Mouse (Mus musculus): ENCODE data around the gene Emp1. TPM values are rescaled to one million over a fixed set of nuclear protein-coding genes. Genes with fewer than 3 reads are reported as not detected.

Gene Emp1
- polyA plus RNA-seq (2012; rRNA removed), result 73.0 and 116 TPM in 2 replicates

DNA sequence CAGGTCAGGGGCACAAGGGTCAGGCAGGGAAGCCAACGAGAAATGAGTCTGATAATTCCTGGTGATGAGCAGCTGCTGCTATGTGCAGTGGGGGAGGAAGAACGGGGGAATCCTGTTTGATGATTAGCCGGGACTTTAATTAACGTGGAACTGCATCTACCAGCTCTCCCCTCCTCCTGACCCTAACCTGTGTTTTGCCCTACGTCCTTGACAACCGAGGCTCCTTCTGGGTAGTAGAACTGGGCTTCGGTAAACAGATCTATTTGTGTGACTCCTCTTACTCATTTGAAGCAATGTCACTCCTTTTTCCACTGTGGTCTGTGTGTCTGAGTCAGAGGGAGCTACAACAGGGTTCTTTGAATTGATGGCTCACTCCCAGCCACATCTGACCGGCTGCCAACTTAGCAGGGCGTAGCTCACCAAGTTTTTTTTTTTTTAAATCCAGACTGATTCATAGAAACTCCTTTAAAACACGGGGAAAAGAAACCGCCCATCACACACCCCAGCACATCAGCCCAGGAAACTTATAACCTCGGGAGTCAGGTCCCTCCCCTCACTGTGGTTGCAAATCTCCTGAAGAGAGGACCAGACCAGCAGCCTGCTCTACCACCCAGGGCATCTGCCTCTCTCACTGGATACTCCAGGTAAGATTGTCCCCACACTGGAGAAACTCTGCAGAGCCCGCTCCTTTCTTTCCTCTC, at the start of gene Emp1:
Emp1 (plus strand) TSS at position 87 of the 701 bp plus-strand sequence.

Other genes starting within 250 kb of the Emp1 start
- 0.15 TPM in 1 of 2 replicates, not detected in the other for gene Gprc5d, start 244.3 kb upstream of the Emp1 start, polyA plus RNA-seq (2012; rRNA removed)
- 32.2 and 36.0 TPM in 2 replicates for gene Fam234b, start 164.6 kb upstream of the Emp1 start, polyA plus RNA-seq (2012; rRNA removed)
- gene Hebp1, start 164.5 kb upstream of the Emp1 start, polyA plus RNA-seq (2012; rRNA removed), result 25.1 and 25.5 TPM in 2 replicates
- gene Gsg1, start 108.2 kb upstream of the Emp1 start, polyA plus RNA-seq (2012; rRNA removed), result 0.54 TPM in 1 of 2 replicates, not detected in the other
- 0.12 and 0.14 TPM in 2 replicates for gene Pbp2, start 52.1 kb upstream of the Emp1 start, polyA plus RNA-seq (2012; rRNA removed)

Data from ovary, adult 2 months (tissue).